Mouse (Mus musculus): ENCODE data around the gene Tssk3.

DNA sequence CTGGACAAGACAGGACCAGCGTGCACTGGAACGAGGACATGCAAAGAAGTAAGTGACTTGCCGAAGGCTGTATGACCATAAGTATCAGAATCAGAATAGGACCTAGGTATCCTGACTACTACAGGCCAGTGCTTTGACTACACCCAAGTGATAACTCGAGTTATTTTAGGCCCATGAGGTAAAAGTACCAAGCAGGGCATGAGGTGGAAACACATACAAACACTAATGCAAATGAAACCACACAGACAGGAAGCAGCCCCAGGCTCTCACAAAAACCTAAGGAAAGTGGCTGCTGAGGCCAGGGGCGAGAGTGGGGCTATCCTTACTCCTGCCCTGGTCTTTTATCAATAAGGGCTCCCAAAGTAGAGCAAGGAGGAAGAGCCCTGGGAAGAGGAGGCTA is 34.5 kb upstream of the Tssk3 start:
- TF ChIP-seq EP300 (IDR thresholded peaks at IDR 0.05; ENCODE audit: low read depth) (no peak), CTCF (IDR thresholded peaks at IDR 0.05; ENCODE audit: low read depth) (no peak)

All from liver, postnatal 0 days (tissue).